In the genomic region with DNA sequence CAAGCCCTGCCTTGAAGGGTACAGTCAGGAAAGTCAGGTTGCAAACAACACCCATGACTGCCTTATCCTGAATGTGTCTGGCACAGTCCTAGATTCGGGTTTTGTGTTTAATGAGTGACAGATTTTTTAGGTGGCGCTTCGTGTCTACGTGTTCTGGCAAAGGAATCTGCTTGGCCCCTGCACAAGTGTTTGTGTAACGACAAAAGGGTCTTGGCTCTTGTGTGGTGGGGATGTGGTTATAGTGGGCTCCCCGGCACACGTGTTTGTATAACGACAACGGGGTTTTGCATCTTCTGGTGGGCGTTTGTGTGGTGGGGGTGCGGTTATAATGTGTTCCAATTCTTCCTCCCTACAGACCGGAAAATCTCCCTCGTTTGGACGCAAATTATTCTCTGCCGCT, we compare ENCODE assay signal across 8 mouse cellular contexts. TPM values are rescaled to one million over a fixed set of nuclear protein-coding genes. Genes with fewer than 3 reads are reported as not detected.
DNase-seq lines count a peak whose midpoint lies in the region; ATAC-seq lines count a peak whose summit lies in the region.

No protein-coding gene starts in this region.

- H3K4me2 ChIP-seq in liver, embryonic 13.5 days: peak overlapping the region; percentile 89

- H3K9ac ChIP-seq in liver, embryonic 13.5 days: peak overlapping the region; percentile 72

- WGBS in hindbrain, embryonic 10.5 days: 6% methylated on average over 15 of the region's 15 CpGs
- WGBS in liver, embryonic 13.5 days (ENCODE audit: insufficient replicate concordance): 6% methylated on average over 15 of the region's 15 CpGs

- peaks cover 24% of the 10 kb centered on the region for H3K4me1 ChIP-seq in hindbrain, embryonic 10.5 days (replicated peaks)
- H3K4me1 ChIP-seq in liver, embryonic 13.5 days (replicated peaks): peaks cover 31% of the 10 kb centered on the region

- no peak for ATAC-seq in liver, embryonic 13.5 days (ENCODE audit: low read depth)

- DNase-seq in embryo, embryonic 10.5 days (ENCODE audit: low spot score): peak; percentile 35
- DNase-seq in embryo, embryonic 9.5 days (ENCODE audit: extremely low spot score): no peak
- DNase-seq in right cerebral cortex, postnatal 4 days: peak; percentile 23
- DNase-seq in right cerebral cortex, postnatal 14 days: no peak
- DNase-seq in hindbrain, embryonic 10.5 days (ENCODE audit: low spot score): peak; percentile 20
- DNase-seq in liver, embryonic 13.5 days: no peak
- no peak for DNase-seq in T-cell, adult 2 months (ENCODE audit: low spot score)
- DNase-seq in layer of hippocampus, adult 11-12 months (ENCODE audit: low spot score): no peak

- no peaks in the 10 kb centered on the region for H3K36me3 ChIP-seq in hindbrain, embryonic 10.5 days
- no peaks in the 10 kb centered on the region for H3K36me3 ChIP-seq in liver, embryonic 13.5 days

- H3K9me3 ChIP-seq in hindbrain, embryonic 10.5 days: no peaks in the 10 kb centered on the region
- no peaks in the 10 kb centered on the region for H3K9me3 ChIP-seq in liver, embryonic 13.5 days (replicated peaks)

- peaks cover 79% of the 10 kb centered on the region for H3K27me3 ChIP-seq in hindbrain, embryonic 10.5 days (ENCODE audit: insufficient read depth, poor library complexity, severe bottlenecking)
- peaks cover 71% of the 10 kb centered on the region for H3K27me3 ChIP-seq in liver, embryonic 13.5 days

- peak overlapping the region; percentile 66 for H3K27ac ChIP-seq in hindbrain, embryonic 10.5 days
- H3K27ac ChIP-seq in liver, embryonic 13.5 days: no peak overlapping the region

- peak overlapping the region; percentile 60 for H3K4me3 ChIP-seq in hindbrain, embryonic 10.5 days
- peak overlapping the region; percentile 65 for H3K4me3 ChIP-seq in liver, embryonic 13.5 days (replicated peaks)

RNA-seq across cellular contexts. Expression of a gene that starts 49.6 kb away (rescaled TPM):
- 17.2 and 20.6 TPM in 2 replicates for polyA plus RNA-seq in hindbrain, embryonic 10.5 days (2016; fragmentation: Nextera tagmentation; extraction: Ambion mirVana)
- 5.2 and 5.4 TPM in 2 replicates for polyA plus RNA-seq in liver, embryonic 13.5 days (2015; fragmentation: Nextera tagmentation; extraction: Ambion mirVana)

RNA-seq across cellular contexts. Expression of a gene that starts 53.3 kb away (rescaled TPM):
- polyA plus RNA-seq in hindbrain, embryonic 10.5 days (2016; fragmentation: Nextera tagmentation; extraction: Ambion mirVana): 22.8 and 26.0 TPM in 2 replicates
- 16.0 and 19.3 TPM in 2 replicates for polyA plus RNA-seq in liver, embryonic 13.5 days (2015; fragmentation: Nextera tagmentation; extraction: Ambion mirVana)

RNA-seq across cellular contexts. Expression of a gene that starts 58.7 kb away (rescaled TPM):
- polyA plus RNA-seq in hindbrain, embryonic 10.5 days (2016; fragmentation: Nextera tagmentation; extraction: Ambion mirVana): 8.0 and 8.3 TPM in 2 replicates
- polyA plus RNA-seq in liver, embryonic 13.5 days (2015; fragmentation: Nextera tagmentation; extraction: Ambion mirVana): 4.5 and 4.8 TPM in 2 replicates

Comparison
In these comparisons a context has a peak if more than half of its experiments do, and no peak if none do; other contexts are left out.
1. DNase-seq: peak in embryo, embryonic 10.5 days (single experiment), right cerebral cortex, postnatal 4 days (single experiment) and hindbrain, embryonic 10.5 days (single experiment); none in embryo, embryonic 9.5 days (single experiment), right cerebral cortex, postnatal 14 days (single experiment), liver, embryonic 13.5 days (single experiment), T-cell, adult 2 months (single experiment) and layer of hippocampus, adult 11-12 months (single experiment).